Mouse (Mus musculus) brain, embryonic 14.5 days (tissue): Measurements from ENCODE around the gene Mrpl2.

Experiments used
- CTCF ChIP-seq: fragments of 200-500 bp; IDR thresholded peaks from 2 replicates; pipeline ENCODE4 v1.5.1; 2012; ENCODE audit warnings: inconsistent platforms, mild to moderate bottlenecking, moderate library complexity, borderline replicate concordance; ENCODE audit not compliant: insufficient read depth, insufficient read length; ENCODE audit errors: extremely low read depth
- POLR2A ChIP-seq: fragments of 200-500 bp; IDR thresholded peaks from 2 replicates; pipeline ENCODE4 v1.6.1; 2012; ENCODE audit warnings: mild to moderate bottlenecking, inconsistent platforms, borderline replicate concordance; ENCODE audit not compliant: poor library complexity, insufficient read depth, insufficient read length, severe bottlenecking; ENCODE audit errors: extremely low read depth

DNA sequence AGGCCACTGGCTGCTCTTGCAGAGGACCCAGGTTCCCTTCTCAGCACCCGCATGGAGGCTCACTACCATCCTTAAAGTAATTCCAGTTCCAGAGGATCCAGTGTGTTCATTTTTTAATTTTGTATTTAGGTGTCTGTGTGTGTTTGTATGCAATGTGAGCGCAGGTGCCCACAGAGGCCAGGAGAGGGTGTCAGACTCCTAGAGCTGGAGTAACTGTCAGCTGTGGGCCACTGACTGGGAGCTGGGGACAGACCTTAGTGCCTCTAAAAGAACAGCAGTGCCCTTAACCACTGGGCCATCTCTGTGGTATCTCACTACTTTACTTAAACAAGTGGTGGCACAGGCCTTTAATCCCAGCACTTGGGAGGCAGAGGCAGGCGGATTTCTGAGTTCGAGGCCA is 42.8 kb upstream of the Mrpl2 start:
- TF ChIP-seq CTCF (no peak), POLR2A (no peak)
